In genomic region chr9:96529961-96530673, GRCm38 (mm10) we compare ENCODE assay signal across 9 mouse cellular contexts. TPM values are rescaled to one million over a fixed set of nuclear protein-coding genes. Genes with fewer than 3 reads are reported as not detected.
DNase-seq lines count a peak whose midpoint lies in the region; ATAC-seq and TF ChIP-seq lines count a peak whose summit lies in the region.
"Had no signal": no experiment of that assay in that cellular context is flagged by ENCODE, and none has a peak within 500 bp of the region (broad histone marks: within the 10 kb centered on the region; RNA-seq: fewer than 3 reads in every experiment).

No protein-coding gene starts in this region.

- no peaks in the 10 kb centered on the region for H3K27me3 ChIP-seq in hindbrain, embryonic 15.5 days
- no peaks in the 10 kb centered on the region for H3K27me3 ChIP-seq in hindbrain, embryonic 10.5 days (ENCODE audit: insufficient read depth, poor library complexity, severe bottlenecking)
- no peaks in the 10 kb centered on the region for H3K27me3 ChIP-seq in ES-Bruce4 (ENCODE audit: control insufficient read depth, insufficient read depth, low read length, poor library complexity, severe bottlenecking)
- no peaks in the 10 kb centered on the region for H3K27me3 ChIP-seq in limb, embryonic 10.5 days (ENCODE audit: low read depth, poor library complexity, severe bottlenecking)

- no peak overlapping the region for H3K4me3 ChIP-seq in hindbrain, embryonic 15.5 days
- no peak overlapping the region for H3K4me3 ChIP-seq in hindbrain, embryonic 10.5 days
- no peak overlapping the region for H3K4me3 ChIP-seq in ES-Bruce4 (ENCODE audit: low read depth, low read length)
- no peak overlapping the region for H3K4me3 ChIP-seq in limb, embryonic 10.5 days
- H3K4me3 ChIP-seq: heart, adult 2 months had no signal

- no peak for ATAC-seq in hindbrain, embryonic 15.5 days (ENCODE audit: low FRiP score, low read depth)

- H3K27ac ChIP-seq in hindbrain, embryonic 15.5 days (replicated peaks) = no peak overlapping the region
- no peak overlapping the region; the same call in 1 of the 2 replicates for H3K27ac ChIP-seq in hindbrain, embryonic 10.5 days
- 0 out of 2 replicates have a peak overlapping the region, but pooled peaks have one; percentile 51 for H3K27ac ChIP-seq in ES-Bruce4 (ENCODE audit: insufficient read depth, low read length)
- H3K27ac ChIP-seq in limb, embryonic 10.5 days = 0 out of 2 replicates have a peak overlapping the region, but pooled peaks have one; percentile 14
- H3K27ac ChIP-seq: heart, adult 2 months had no signal

- DNase-seq in hindbrain, embryonic 10.5 days (ENCODE audit: low spot score) = no peak
- DNase-seq in R1 (ENCODE audit: low read depth, low spot score) = peak; percentile 46
- no peak for DNase-seq in limb, embryonic 10.5 days (ENCODE audit: low spot score)
- no peak for DNase-seq in right cerebral cortex, postnatal 10 days (ENCODE audit: low spot score in 2 of 2)
- DNase-seq in Muller cell, postnatal 12 days (ENCODE audit: inconsistent ontology term) = no peak

- peaks cover 4% of the 10 kb centered on the region; the same call in 1 of the 2 replicates for H3K4me1 ChIP-seq in hindbrain, embryonic 15.5 days (replicated peaks)
- H3K4me1 ChIP-seq in hindbrain, embryonic 10.5 days (replicated peaks) = peaks cover 14% of the 10 kb centered on the region
- peaks cover 1% of the 10 kb centered on the region for H3K4me1 ChIP-seq in ES-Bruce4 (ENCODE audit: control insufficient read depth, insufficient read depth, low read length)
- H3K4me1 ChIP-seq in limb, embryonic 10.5 days = peaks cover 20% of the 10 kb centered on the region; the same call in 1 of the 2 replicates

- H3K36me3 ChIP-seq in hindbrain, embryonic 15.5 days = no peaks in the 10 kb centered on the region
- no peaks in the 10 kb centered on the region for H3K36me3 ChIP-seq in hindbrain, embryonic 10.5 days
- H3K36me3 ChIP-seq in ES-Bruce4 (ENCODE audit: control insufficient read depth, insufficient read depth, low read length, poor library complexity, severe bottlenecking) = no peaks in the 10 kb centered on the region
- H3K36me3 ChIP-seq in limb, embryonic 10.5 days = no peaks in the 10 kb centered on the region

- H3K4me2 ChIP-seq in hindbrain, embryonic 15.5 days = peak overlapping the region; percentile 12; the same call in 1 of the 2 replicates

- TF ChIP-seq EP300 in ES-Bruce4 (IDR thresholded peaks at IDR 0.05; ENCODE audit: insufficient read depth, low read depth, low read length) = no peak

- H3K9ac ChIP-seq in hindbrain, embryonic 15.5 days = no peak overlapping the region
- peak overlapping the region; percentile 54 for H3K9ac ChIP-seq in ES-Bruce4 (ENCODE audit: low read depth, poor library complexity, severe bottlenecking)

- WGBS in hindbrain, embryonic 15.5 days = 54% methylated on average over 10 of the region's 10 CpGs
- WGBS in hindbrain, embryonic 10.5 days = 75% methylated on average over 10 of the region's 10 CpGs
- 72% methylated on average over 10 of the region's 10 CpGs for WGBS in limb, embryonic 10.5 days

- no peak for TF ChIP-seq POLR2A in ES-Bruce4 (IDR thresholded peaks at IDR 0.05; ENCODE audit: insufficient read depth, low read length)

- H3K9me3 ChIP-seq in hindbrain, embryonic 15.5 days = no peaks in the 10 kb centered on the region
- H3K9me3 ChIP-seq in hindbrain, embryonic 10.5 days = no peaks in the 10 kb centered on the region
- H3K9me3 ChIP-seq in ES-Bruce4 (replicated peaks; ENCODE audit: control insufficient read depth, insufficient read depth, low read length, poor library complexity, severe bottlenecking) = no peaks in the 10 kb centered on the region
- no peaks in the 10 kb centered on the region for H3K9me3 ChIP-seq in limb, embryonic 10.5 days (replicated peaks)

- TF ChIP-seq CTCF in ES-Bruce4 (IDR thresholded peaks at IDR 0.05; ENCODE audit: low read depth, low read length) = no peak

RNA-seq across cellular contexts. Expression of gene Gm28729, which starts 5.1 kb away (rescaled TPM):
- 0.48 and 0.62 TPM in 2 replicates for polyA plus RNA-seq in hindbrain, embryonic 15.5 days (2015; fragmentation: Nextera tagmentation; extraction: Ambion mirVana)
- 0.07 and 0.37 TPM in 2 replicates for polyA plus RNA-seq in hindbrain, embryonic 10.5 days (2016; fragmentation: Nextera tagmentation; extraction: Ambion mirVana)
- polyA plus RNA-seq in ES-Bruce4 (2011; ENCODE audit: insufficient read depth, insufficient read length, low read depth, missing spikeins) = not detected in 2 replicates
- polyA plus RNA-seq in limb, embryonic 10.5 days (2016; fragmentation: Nextera tagmentation; extraction: Ambion mirVana) = not detected in 2 replicates
- polyA plus RNA-seq: heart, adult 2 months; small intestine, adult 2 months had no signal

RNA-seq across cellular contexts. Expression of gene Rnf7, which starts 51.6 kb away (rescaled TPM):
- 205 and 214 TPM in 2 replicates for polyA plus RNA-seq in hindbrain, embryonic 15.5 days (2015; fragmentation: Nextera tagmentation; extraction: Ambion mirVana)
- 269 and 272 TPM in 2 replicates for polyA plus RNA-seq in hindbrain, embryonic 10.5 days (2016; fragmentation: Nextera tagmentation; extraction: Ambion mirVana)
- polyA plus RNA-seq in ES-Bruce4 (2011; ENCODE audit: insufficient read depth, insufficient read length, low read depth, missing spikeins) = 108 and 115 TPM in 2 replicates
- 257 and 265 TPM in 2 replicates for polyA plus RNA-seq in limb, embryonic 10.5 days (2016; fragmentation: Nextera tagmentation; extraction: Ambion mirVana)

Comparison
In these comparisons a context has a peak if more than half of its experiments do, and no peak if none do; other contexts are left out.
1. H3K27ac ChIP-seq: peak in ES-Bruce4 (single experiment) and limb, embryonic 10.5 days (single experiment); none in hindbrain, embryonic 15.5 days (single experiment) and hindbrain, embryonic 10.5 days (single experiment).